Mouse (Mus musculus) bone marrow, adult 2 months (tissue): ENCODE results near the gene Utp14b. TPM values are rescaled to one million over a fixed set of nuclear protein-coding genes. Genes with fewer than 3 reads are reported as not detected.

Experiments
- H3K27ac ChIP-seq: fragments of 200-500 bp; 2 replicates; pipeline ENCODE4 v1.5.1; 2012; ENCODE audit warnings: low read depth, mild to moderate bottlenecking, control low read depth, inconsistent platforms, low read length; ENCODE audit not compliant: control insufficient read depth, poor library complexity, insufficient read depth
- H3K4me1 ChIP-seq: fragments of 200-500 bp; 2 replicates; pipeline ENCODE4 v1.6.1; 2011; ENCODE audit warnings: low read length; ENCODE audit not compliant: control insufficient read depth, insufficient read depth
- H3K4me3 ChIP-seq: fragments of 200-500 bp; replicated peaks from 2 replicates; pipeline ENCODE3; 2011; ENCODE audit warnings: mild to moderate bottlenecking, low read depth, low read length, control low read depth; ENCODE audit not compliant: control insufficient read depth
- CTCF ChIP-seq: fragments of 200-500 bp; IDR thresholded peaks from 2 replicates; pipeline ENCODE4 v1.5.1; 2011; ENCODE audit warnings: low read length, control low read depth; ENCODE audit not compliant: control insufficient read depth, insufficient read depth
- POLR2A ChIP-seq: fragments of 200-500 bp; IDR thresholded peaks from 2 replicates; pipeline ENCODE4 v1.6.1; 2011; ENCODE audit warnings: low read depth, mild to moderate bottlenecking, control low read depth, low read length, borderline replicate concordance; ENCODE audit not compliant: control insufficient read depth
- WGBS: fragments of 180-500 bp; shearing (Covaris S2); methylation state at CpG from one replicate; pipeline ENCODE4 v1.1.7; 2018; 5-methylcytosine and 5-hydroxymethylcytosine counted together
- polyA plus RNA-seq: library from polyadenylated mRNA; stranded (reverse); fragments of >200 nt; gene quantifications from 2 replicates; pipeline ENCODE4 v1.2.4, GENCODE M21; 2011; ENCODE audit warnings: low replicate concordance; ENCODE audit not compliant: missing spikeins, insufficient read depth, insufficient read length

Gene Utp14b
- 1.8 and 3.8 TPM in 2 replicates for polyA plus RNA-seq

- Histone ChIP-seq H3K4me3 (peak within 1 kb of the TSS; percentile 71), H3K27ac (peak within 1 kb of the TSS; percentile 65), H3K4me1 (no peaks in the 10 kb centered on the region)
- TF ChIP-seq CTCF, result no peak
- peak; percentile 88; the same call in 1 of the 2 replicates for TF ChIP-seq POLR2A
- under 1% methylated on average over 103 of the region's 104 CpGs for WGBS
Measured at GRCm38 (mm10) chr1:78657671-78658440, at the start of gene Utp14b, which contains the start of gene Acsl3. Utp14b (plus strand) TSS chr1:78658038. Acsl3 (plus strand) TSS chr1:78657825.

DNA sequence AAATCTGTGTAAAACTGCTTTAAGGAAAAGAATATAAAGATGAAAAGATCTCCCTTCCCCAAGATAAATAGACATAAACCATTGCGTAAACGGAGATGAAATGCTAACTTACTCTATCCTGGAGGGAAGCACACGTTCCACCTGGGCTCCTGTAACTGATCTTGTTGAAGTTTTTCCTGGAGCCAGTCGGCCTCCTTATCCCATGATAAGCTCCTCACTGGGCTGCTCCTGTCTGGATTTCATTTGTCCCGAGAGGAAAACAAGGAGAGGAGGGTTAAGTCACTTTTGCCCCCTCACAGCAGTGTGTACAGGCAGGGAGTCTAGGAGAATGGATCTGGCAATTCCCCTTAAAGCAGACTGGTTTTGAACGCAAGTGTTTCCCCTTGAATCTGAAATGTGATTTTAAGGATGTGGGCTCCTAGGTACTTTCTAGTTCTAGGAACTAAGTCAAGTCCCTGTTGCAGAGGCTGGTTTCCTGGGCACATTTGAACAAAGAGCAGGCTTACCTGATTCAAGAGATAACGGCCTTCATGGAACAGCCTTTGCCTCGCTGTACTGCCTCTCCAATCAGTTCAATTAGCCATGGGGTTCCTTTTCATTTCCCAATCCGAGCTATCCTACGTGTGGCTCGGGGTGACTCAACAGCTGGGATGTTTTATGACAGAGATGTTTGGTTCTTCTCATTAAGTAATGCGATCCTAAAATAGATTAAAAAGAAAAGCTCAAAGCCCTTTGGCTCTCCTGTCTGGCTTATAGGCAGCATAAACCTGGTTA lies 48.5 kb upstream of the Utp14b start:
- no peak for TF ChIP-seq POLR2A
- TF ChIP-seq CTCF, result no peak
- no peaks in the 10 kb centered on the region for H3K4me1 ChIP-seq
- no peak overlapping the region for H3K27ac ChIP-seq
- WGBS, result 67% methylated on average over 12 of the region's 12 CpGs
- no peak overlapping the region for H3K4me3 ChIP-seq

DNA sequence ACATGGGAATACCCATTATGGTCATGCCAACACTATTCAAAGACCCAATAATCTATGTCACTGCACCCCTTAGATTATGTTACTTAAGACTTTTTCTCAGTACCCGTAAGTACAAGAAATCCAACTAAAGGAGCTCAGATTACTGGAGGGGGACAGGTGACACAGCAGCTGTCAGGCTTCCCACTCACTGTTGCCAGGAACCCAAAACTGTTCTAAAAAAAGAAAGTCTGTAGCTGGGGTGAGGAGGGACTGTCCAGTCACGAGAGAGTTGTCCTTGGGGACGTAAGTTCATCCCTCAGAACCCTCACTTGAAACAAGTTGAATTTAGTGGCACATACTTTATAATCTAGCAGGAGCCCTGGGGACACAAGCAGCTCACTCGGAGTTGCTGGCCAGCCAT lies 46.8 kb upstream of the Utp14b start:
- Histone ChIP-seq H3K4me3 (no peak overlapping the region), H3K4me1 (no peaks in the 10 kb centered on the region), H3K27ac (no peak overlapping the region)
- 72% methylated on average over 4 of the region's 4 CpGs for WGBS
- TF ChIP-seq CTCF (no peak), POLR2A (no peak)

- Histone ChIP-seq H3K4me3 (no peak overlapping the region), H3K27ac (no peak overlapping the region), H3K4me1 (no peaks in the 10 kb centered on the region)
- WGBS, result 87% methylated on average over 1 of the region's 1 CpGs
- TF ChIP-seq POLR2A (no peak), CTCF (no peak)
Measured at GRCm38 (mm10) chr1:78612959-78613358, 44.9 kb upstream of the Utp14b start.

- Histone ChIP-seq H3K4me1 (no peaks in the 10 kb centered on the region), H3K27ac (no peak overlapping the region), H3K4me3 (no peak overlapping the region)
- TF ChIP-seq POLR2A (no peak), CTCF (no peak)
- 85% methylated on average over 2 of the region's 2 CpGs for whole genome bisulfite sequencing
Measured at GRCm38 (mm10) chr1:78624352-78624751, 33.5 kb upstream of the Utp14b start.

DNA sequence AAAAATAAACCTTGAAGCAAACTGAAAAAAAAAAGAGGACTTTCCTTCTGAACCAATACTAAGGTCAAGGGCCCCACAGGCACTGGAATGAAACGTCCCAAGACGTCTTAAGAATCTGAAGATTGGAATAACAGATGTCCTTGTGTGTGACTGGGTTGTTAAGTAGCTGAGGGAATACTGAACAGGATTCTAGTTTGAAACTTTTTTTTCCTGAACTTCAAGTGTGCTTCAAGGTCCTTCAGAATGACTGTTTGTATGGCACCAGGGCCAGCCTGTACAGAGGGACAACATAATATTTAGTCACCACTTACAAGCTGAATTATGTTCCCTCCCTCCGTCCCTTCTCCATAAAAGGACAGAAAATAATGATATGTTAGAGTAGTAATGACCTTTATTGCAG lies 23.4 kb upstream of the Utp14b start:
- WGBS, result 84% methylated on average over 3 of the region's 3 CpGs
- Histone ChIP-seq H3K4me1 (no peaks in the 10 kb centered on the region), H3K4me3 (no peak overlapping the region), H3K27ac (no peak overlapping the region)
- TF ChIP-seq CTCF (no peak), POLR2A (no peak)

DNA sequence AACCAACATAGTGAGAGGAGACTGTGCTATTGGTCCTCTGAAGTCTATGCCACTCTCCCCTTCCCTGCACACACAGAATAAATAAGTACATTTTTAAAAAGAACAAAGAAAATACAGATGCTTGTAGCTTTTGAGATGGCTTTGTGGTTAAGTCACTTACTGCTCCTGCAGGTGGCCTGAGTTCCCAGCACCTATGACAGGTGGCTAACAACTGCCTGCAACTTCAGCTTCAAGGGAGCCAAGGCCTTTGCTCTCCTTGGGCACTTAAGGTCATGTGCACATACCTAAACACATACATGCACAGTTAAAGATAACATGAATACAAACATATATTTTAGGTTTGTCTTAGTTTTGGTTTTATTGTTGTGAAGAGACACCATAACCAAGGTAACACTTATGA lies 17.0 kb upstream of the Utp14b start:
- no peak overlapping the region for H3K27ac ChIP-seq

GRCm38 (mm10) chr1:78641791-78642190 lies 16.0 kb upstream of the Utp14b start:
- Histone ChIP-seq H3K4me1 (no peaks in the 10 kb centered on the region), H3K27ac (no peak overlapping the region), H3K4me3 (no peak overlapping the region)
- TF ChIP-seq POLR2A (no peak), CTCF (no peak)
- 88% methylated on average over 3 of the region's 3 CpGs for WGBS

More for the DNA sequence above, 17.0 kb upstream of the Utp14b start:
- TF ChIP-seq CTCF (no peak), POLR2A (no peak)
- H3K4me3 ChIP-seq, result no peak overlapping the region
- no peaks in the 10 kb centered on the region for H3K4me1 ChIP-seq
